Mouse (Mus musculus) heart, embryonic 14.5 days (tissue): ENCODE results near the gene Gm8020. TPM values are rescaled to one million over a fixed set of nuclear protein-coding genes. Genes with fewer than 3 reads are reported as not detected.
"Not testable (repeated sequence)": the region's sequence is repeated elsewhere in the genome, so short reads cannot be mapped to it uniquely, and the experiment has no call there.

Experiments
- ATAC-seq: fragments of 200-750 bp; cut with Nextera tagmentation; 2 replicates; pipeline ENCODE4 v1.8.0; 2017; ENCODE audit warnings: low read depth, moderate TSS enrichment; ENCODE audit not compliant: insufficient number of reproducible peaks, insufficient read depth, low FRiP score
- H3K27ac ChIP-seq, 2 experiments: fragments of 200-500 bp in 1 of 2; fragments of 300-500 bp in 1 of 2; sonication (generic) in 1 of 2; replicated peaks in 1 of 2; 2 replicates each; pipeline ENCODE4 v1.5.1; 2012 to 2014; ENCODE audit warnings: low read depth in 2 of 2, low read length in 2 of 2, control low read depth in 1 of 2, mild to moderate bottlenecking in 1 of 2, mixed read lengths in 1 of 2; ENCODE audit not compliant: control insufficient read depth in 1 of 2, insufficient read depth in 1 of 2
- H3K27me3 ChIP-seq: fragments of 300-500 bp; sonication (generic); 2 replicates; pipeline ENCODE4 v1.6.1; 2014; ENCODE audit warnings: mild to moderate bottlenecking, low read length, control low read depth; ENCODE audit not compliant: control insufficient read depth, insufficient read depth
- H3K36me3 ChIP-seq: fragments of 300-500 bp; sonication (generic); 2 replicates; pipeline ENCODE4 v1.6.1; 2014; ENCODE audit warnings: mild to moderate bottlenecking, control low read depth, low read length, mixed read lengths; ENCODE audit not compliant: control insufficient read depth, insufficient read depth
- H3K4me1 ChIP-seq, 2 experiments: fragments of 200-500 bp in 1 of 2; fragments of 300-500 bp in 1 of 2; sonication (generic) in 1 of 2; 2 replicates each; pipeline ENCODE4 v1.6.1; 2012 to 2014; ENCODE audit warnings: low read length in 2 of 2, control low read depth in 1 of 2, mixed read lengths in 1 of 2; ENCODE audit not compliant: control insufficient read depth in 2 of 2, insufficient read depth in 2 of 2
- H3K4me2 ChIP-seq: fragments of 300-500 bp; sonication (generic); 2 replicates; pipeline ENCODE4 v1.6.1; 2014; ENCODE audit warnings: mild to moderate bottlenecking, low read length
- H3K4me3 ChIP-seq, 2 experiments: fragments of 200-500 bp in 1 of 2; fragments of 300-500 bp in 1 of 2; sonication (generic) in 1 of 2; 2 replicates each; pipeline ENCODE4 v1.5.1; 2012 to 2014; ENCODE audit warnings: low read length in 2 of 2, mild to moderate bottlenecking in 2 of 2, control low read depth in 1 of 2, low read depth in 1 of 2, moderate library complexity in 1 of 2; ENCODE audit not compliant: control insufficient read depth in 1 of 2, insufficient read depth in 1 of 2
- H3K9ac ChIP-seq: fragments of 300-500 bp; sonication (generic); 2 replicates; pipeline ENCODE4 v1.6.1; 2014; ENCODE audit warnings: mild to moderate bottlenecking, low read length
- H3K9me3 ChIP-seq: fragments of 300-500 bp; sonication (generic); 2 replicates; pipeline ENCODE4 v1.6.1; 2016; ENCODE audit warnings: low read length, control low read depth; ENCODE audit not compliant: control insufficient read depth
- WGBS: fragments of 180-500 bp; shearing (Covaris S2); extraction: QIAGEN DNeasy Blood & Tissue Kit; methylation state at CpG from one replicate; pipeline ENCODE4 v1.1.7; 2014; 5-methylcytosine and 5-hydroxymethylcytosine counted together
- polyA plus RNA-seq: library from polyadenylated mRNA; unstranded; fragments of >200 nt; fragmentation: Nextera tagmentation; extraction: Ambion mirVana; gene quantifications from 2 replicates; pipeline ENCODE4 v1.2.1, GENCODE M21; 2014

Gene Gm8020
- not detected in 2 replicates for polyA plus RNA-seq

DNA sequence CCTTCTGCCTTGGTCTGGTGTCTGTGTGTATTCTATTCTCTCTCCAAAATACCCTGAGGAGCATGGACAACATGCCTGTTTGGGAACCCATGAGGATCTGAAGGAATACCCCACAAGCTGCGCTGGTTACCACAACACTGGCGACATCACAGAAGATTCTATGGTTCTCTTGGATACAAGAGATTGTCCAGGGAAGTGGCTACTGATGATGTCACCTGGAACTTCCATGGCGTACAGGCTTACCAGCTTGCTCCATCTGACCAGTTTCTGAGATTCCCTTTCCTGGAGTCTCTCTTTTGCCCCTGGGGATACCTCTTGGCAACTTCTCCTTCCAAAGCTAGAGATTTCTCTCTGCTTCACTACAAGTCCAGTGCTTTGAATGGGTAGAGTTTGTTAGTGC, at the start of gene Gm8020:
TSS of gene Gm8020 (minus strand) at position 101 of the 400 bp plus-strand sequence.
- 75% methylated on average over 1 of the region's 3 CpGs for WGBS
- H3K9ac ChIP-seq, H3K4me2 ChIP-seq, H3K4me3 ChIP-seq, H3K4me1 ChIP-seq, H3K36me3 ChIP-seq, ATAC-seq, H3K27ac ChIP-seq, H3K27me3 ChIP-seq, H3K9me3 ChIP-seq: not testable (repeated sequence)

DNA sequence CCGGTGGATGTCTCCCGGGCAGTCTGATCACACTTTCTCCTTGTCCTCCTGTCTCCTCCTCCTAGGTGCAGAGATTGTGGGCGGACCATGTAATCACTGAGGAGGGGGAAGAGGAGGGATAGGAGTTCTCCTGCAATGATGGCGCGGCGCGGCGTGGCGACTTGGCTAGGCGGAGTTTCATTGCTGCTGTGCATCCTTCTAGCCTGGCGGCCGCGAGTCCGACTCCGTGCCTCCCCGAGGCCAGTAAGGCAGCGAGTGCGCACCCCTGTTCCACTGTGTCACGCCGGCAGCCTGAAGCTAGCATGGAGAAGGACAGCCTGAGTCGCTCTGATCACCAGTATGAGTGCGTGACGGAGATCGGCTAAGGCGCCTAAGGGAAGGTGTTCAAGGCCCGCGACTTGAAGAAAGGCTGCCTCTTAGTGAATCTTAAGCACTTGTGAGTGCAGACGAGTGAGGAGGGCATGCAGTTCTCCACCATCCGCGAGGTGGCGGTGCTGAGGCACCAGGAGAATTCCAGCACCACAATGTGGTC, 41.1 kb upstream of the Gm8020 start:
- H3K4me1 ChIP-seq, H3K4me3 ChIP-seq, H3K27ac ChIP-seq, H3K9ac ChIP-seq, H3K36me3 ChIP-seq, H3K9me3 ChIP-seq, H3K4me2 ChIP-seq, H3K27me3 ChIP-seq: not testable (repeated sequence)
- 7% methylated on average over 23 of the region's 31 CpGs for WGBS
- peak; percentile 35; the same call in 1 of the 2 replicates for ATAC-seq

- H3K9ac ChIP-seq, H3K9me3 ChIP-seq, H3K36me3 ChIP-seq, H3K4me1 ChIP-seq, H3K27me3 ChIP-seq, H3K4me2 ChIP-seq, ATAC-seq, H3K4me3 ChIP-seq, H3K27ac ChIP-seq: not testable (repeated sequence)
- 19% methylated on average over 20 of the region's 29 CpGs for WGBS
Observed at GRCm38 (mm10) chr14:42542316-42543169, 40.4 kb upstream of the Gm8020 start.

DNA sequence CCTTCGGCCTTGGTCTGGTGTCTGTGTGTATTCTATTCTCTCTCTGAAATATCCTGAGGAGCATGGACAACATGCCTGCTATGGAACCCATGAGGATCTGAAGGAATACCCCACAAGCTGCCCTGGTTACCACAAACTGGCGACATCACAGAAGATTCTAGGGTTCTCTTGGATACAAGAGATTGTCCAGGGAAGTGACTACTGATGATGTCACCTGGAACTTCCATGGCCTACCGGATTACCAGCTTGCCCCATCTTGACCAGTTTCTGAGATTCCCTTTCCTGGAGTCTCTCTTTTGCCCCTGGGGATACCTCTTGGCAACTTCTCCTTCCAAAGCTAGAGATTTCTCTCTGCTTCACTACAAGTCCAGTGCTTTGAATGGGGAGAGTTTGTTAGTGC, 22.0 kb upstream of the Gm8020 start, which contains the start of gene Gm8024:
TSS of gene Gm8024 (minus strand) at position 101 of the 400 bp plus-strand sequence.
- H3K9me3 ChIP-seq, H3K27me3 ChIP-seq, ATAC-seq, H3K36me3 ChIP-seq, H3K4me2 ChIP-seq, H3K9ac ChIP-seq, H3K27ac ChIP-seq, H3K4me3 ChIP-seq, H3K4me1 ChIP-seq: not testable (repeated sequence)
- WGBS = 85% methylated on average over 1 of the region's 3 CpGs

DNA sequence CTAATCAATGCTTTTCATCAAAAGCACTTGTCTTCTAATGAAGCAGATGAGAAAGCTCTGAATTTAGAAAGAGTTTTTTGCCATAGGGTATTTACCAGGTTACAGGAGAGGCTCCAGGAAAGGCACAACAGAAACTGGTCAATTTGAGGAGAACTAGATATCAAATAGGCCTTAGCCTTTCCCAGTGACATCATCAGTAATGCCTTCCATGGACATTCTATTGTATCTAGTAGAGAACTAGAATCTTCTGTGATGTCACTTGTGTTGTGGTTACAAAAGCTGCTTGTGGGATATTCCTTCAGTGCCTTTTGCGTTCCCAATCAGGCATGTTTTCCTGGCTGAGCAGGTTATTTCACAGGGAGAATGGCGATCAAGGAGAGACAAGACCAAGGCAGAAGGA, 38.6 kb downstream of the Gm8020 start, which contains the start of gene Gm8011:
TSS of gene Gm8011 (plus strand) at position 301 of the 400 bp plus-strand sequence.
- WGBS = 40% methylated on average over 2 of the region's 2 CpGs
- not testable (repeated sequence) for H3K9me3 ChIP-seq, ATAC-seq, H3K9ac ChIP-seq, H3K4me1 ChIP-seq, H3K27me3 ChIP-seq, H3K36me3 ChIP-seq, H3K27ac ChIP-seq, H3K4me3 ChIP-seq, H3K4me2 ChIP-seq

Other genes starting within 250 kb of the Gm8020 start
- gene Gm17026, start 242.3 kb downstream of the Gm8020 start, polyA plus RNA-seq = not detected in 2 replicates
- gene Gm9611, start 205.0 kb downstream of the Gm8020 start, polyA plus RNA-seq = not detected in 2 replicates
- gene Gm7995, start 192.1 kb downstream of the Gm8020 start, polyA plus RNA-seq = not detected in 2 replicates
- not detected in 2 replicates for gene Gm8005, start 62.7 kb downstream of the Gm8020 start, polyA plus RNA-seq
- gene Gm8011, start 38.5 kb downstream of the Gm8020 start, polyA plus RNA-seq = not detected in 2 replicates
- not detected in 2 replicates for gene Gm8024, start 21.9 kb upstream of the Gm8020 start, polyA plus RNA-seq
- not detected in 2 replicates for gene Gm17124, start 97.5 kb upstream of the Gm8020 start, polyA plus RNA-seq
- not detected in 2 replicates for gene Gm3633, start 139.6 kb upstream of the Gm8020 start, polyA plus RNA-seq
- not detected in 2 replicates for gene Gm10378, start 153.6 kb upstream of the Gm8020 start, polyA plus RNA-seq